In the genomic region with DNA sequence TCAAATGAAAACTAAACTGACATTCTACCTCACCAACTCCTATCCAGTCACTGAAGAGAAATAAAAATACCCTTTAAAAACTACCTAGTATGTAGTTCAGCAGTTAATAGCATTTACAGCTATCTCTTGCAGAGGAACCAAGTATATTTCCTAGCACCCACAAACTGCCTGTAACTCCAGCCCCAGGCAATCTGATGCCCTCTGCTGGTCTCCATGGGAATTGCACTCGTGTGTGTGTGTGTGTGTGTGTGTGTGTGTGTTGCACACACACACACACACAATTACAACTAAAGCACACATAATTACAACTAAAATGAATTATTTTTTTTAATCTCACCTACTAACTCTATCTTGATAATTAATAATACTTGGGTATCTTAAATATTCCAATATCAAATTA, we compare ENCODE assay signal across 20 mouse cellular contexts.
DNase-seq lines count a peak whose midpoint lies in the region; ATAC-seq and TF ChIP-seq lines count a peak whose summit lies in the region.
"Had no signal": no experiment of that assay in that cellular context is flagged by ENCODE, and none has a peak within 500 bp of the region (broad histone marks: within the 10 kb centered on the region; RNA-seq: fewer than 3 reads in every experiment).

No protein-coding gene starts in this region.

- TF ChIP-seq POLR2A in testis, adult 2 months (IDR thresholded peaks at IDR 0.05; ENCODE audit: control insufficient read depth, low read depth, low read length) = no peak

- peak; percentile 29; the same call in 1 of the 2 replicates for TF ChIP-seq CTCF in intestine, postnatal 0 days (IDR thresholded peaks at IDR 0.05; ENCODE audit: low read depth)
- TF ChIP-seq CTCF in testis, adult 2 months (IDR thresholded peaks at IDR 0.05; ENCODE audit: control insufficient read depth, insufficient read depth, insufficient replicate concordance, low read depth, low read length) = peak; percentile 7; the same call in 1 of the 2 replicates
- TF ChIP-seq CTCF in liver, postnatal 0 days (IDR thresholded peaks at IDR 0.05; ENCODE audit: low read depth) = peak; percentile 38

- H3K27me3 ChIP-seq in intestine, postnatal 0 days (replicated peaks; ENCODE audit: control insufficient read depth, insufficient read depth, low read length) = no peaks in the 10 kb centered on the region
- no peaks in the 10 kb centered on the region for H3K27me3 ChIP-seq in intestine, embryonic 15.5 days (replicated peaks)
- no peaks in the 10 kb centered on the region for H3K27me3 ChIP-seq in testis, adult 2 months (ENCODE audit: control insufficient read depth, insufficient read depth, low read length)
- no peaks in the 10 kb centered on the region for H3K27me3 ChIP-seq in liver, postnatal 0 days (ENCODE audit: insufficient read depth, low read length)
- H3K27me3 ChIP-seq in hindbrain, embryonic 16.5 days (replicated peaks; ENCODE audit: control insufficient read depth, insufficient read depth, low read length) = no peaks in the 10 kb centered on the region
- H3K27me3 ChIP-seq: lung, embryonic 15.5 days had no signal

- H3K36me3 ChIP-seq in intestine, postnatal 0 days (ENCODE audit: control insufficient read depth, insufficient read depth) = no peaks in the 10 kb centered on the region
- no peaks in the 10 kb centered on the region for H3K36me3 ChIP-seq in intestine, embryonic 15.5 days
- H3K36me3 ChIP-seq in testis, adult 2 months (ENCODE audit: control insufficient read depth, insufficient read depth, low read length) = no peaks in the 10 kb centered on the region
- H3K36me3 ChIP-seq in liver, postnatal 0 days (replicated peaks; ENCODE audit: insufficient read depth, low read length) = no peaks in the 10 kb centered on the region
- no peaks in the 10 kb centered on the region for H3K36me3 ChIP-seq in hindbrain, embryonic 16.5 days (ENCODE audit: control insufficient read depth, insufficient read depth, low read length)
- H3K36me3 ChIP-seq: hindbrain, embryonic 10.5 days; lung, embryonic 15.5 days had no signal

- H3K9me3 ChIP-seq in intestine, postnatal 0 days (ENCODE audit: control insufficient read depth) = no peaks in the 10 kb centered on the region
- no peaks in the 10 kb centered on the region for H3K9me3 ChIP-seq in intestine, embryonic 15.5 days
- H3K9me3 ChIP-seq in liver, postnatal 0 days (ENCODE audit: low read length) = no peaks in the 10 kb centered on the region
- no peaks in the 10 kb centered on the region for H3K9me3 ChIP-seq in hindbrain, embryonic 16.5 days (ENCODE audit: control insufficient read depth, low read length)
- H3K9me3 ChIP-seq: hindbrain, embryonic 10.5 days; lung, embryonic 15.5 days had no signal

- no peak for ATAC-seq in intestine, postnatal 0 days
- ATAC-seq in intestine, embryonic 15.5 days = no peak
- ATAC-seq in liver, postnatal 0 days = no peak
- ATAC-seq in hindbrain, embryonic 16.5 days = no peak
- ATAC-seq: activated CD4-positive, CD25-positive, alpha-beta regulatory T cell, adult 4 months; forebrain, embryonic 14.5 days; inflammation-experienced regulatory T-cells, adult 6 months; midbrain, embryonic 16.5 days had no signal

- H3K27ac ChIP-seq in intestine, postnatal 0 days (ENCODE audit: low read depth, low read length) = no peak overlapping the region
- no peak overlapping the region for H3K27ac ChIP-seq in intestine, embryonic 15.5 days
- no peak overlapping the region for H3K27ac ChIP-seq in testis, adult 2 months (ENCODE audit: control insufficient read depth, insufficient read depth, low read depth, low read length)
- H3K27ac ChIP-seq in liver, postnatal 0 days (ENCODE audit: low read depth) = no peak overlapping the region
- no peak overlapping the region for H3K27ac ChIP-seq in hindbrain, embryonic 16.5 days (ENCODE audit: low read depth, low read length)
- H3K27ac ChIP-seq: hindbrain, embryonic 10.5 days; kidney, postnatal 0 days; lung, embryonic 15.5 days had no signal

- no peak for DNase-seq in testis, postnatal 14 days (ENCODE audit: low spot score)
- peak; percentile 2 for DNase-seq in NIH3T3 (ENCODE audit: low read depth)
- no peak for DNase-seq in liver, postnatal 0 days
- DNase-seq in urinary bladder, adult 18-20 months (ENCODE audit: low spot score in 2 of 2) = no peak
- DNase-seq: adrenal gland, postnatal 14 days; cerebellum, adult 2 months; heart, adult 18-20 months; right cerebral cortex, adult 18-20 months had no signal

- H3K4me1 ChIP-seq in intestine, postnatal 0 days (replicated peaks; ENCODE audit: control insufficient read depth, insufficient read depth, low read length) = no peaks in the 10 kb centered on the region
- H3K4me1 ChIP-seq in intestine, embryonic 15.5 days (replicated peaks) = no peaks in the 10 kb centered on the region
- no peaks in the 10 kb centered on the region for H3K4me1 ChIP-seq in testis, adult 2 months (ENCODE audit: control insufficient read depth, insufficient read depth, low read length)
- H3K4me1 ChIP-seq in liver, postnatal 0 days (ENCODE audit: insufficient read depth) = no peaks in the 10 kb centered on the region
- H3K4me1 ChIP-seq in hindbrain, embryonic 16.5 days (ENCODE audit: control insufficient read depth, insufficient read depth, low read depth, low read length) = no peaks in the 10 kb centered on the region
- H3K4me1 ChIP-seq: hindbrain, embryonic 10.5 days; lung, embryonic 15.5 days had no signal

- H3K4me3 ChIP-seq in intestine, postnatal 0 days (ENCODE audit: low read depth, low read length) = no peak overlapping the region
- H3K4me3 ChIP-seq in intestine, embryonic 15.5 days (replicated peaks) = no peak overlapping the region
- H3K4me3 ChIP-seq in testis, adult 2 months (ENCODE audit: control insufficient read depth, low read depth, low read length) = no peak overlapping the region
- H3K4me3 ChIP-seq in liver, postnatal 0 days (ENCODE audit: low read depth, low read length) = no peak overlapping the region
- no peak overlapping the region for H3K4me3 ChIP-seq in hindbrain, embryonic 16.5 days (ENCODE audit: low read length)
- H3K4me3 ChIP-seq: erythroblast, embryonic 14.5 days; hindbrain, embryonic 10.5 days; lung, embryonic 15.5 days had no signal

- whole genome bisulfite sequencing in intestine, postnatal 0 days = 50% methylated on average over 1 of the region's 1 CpGs
- WGBS in intestine, embryonic 15.5 days = 53% methylated on average over 1 of the region's 1 CpGs
- WGBS in liver, postnatal 0 days (ENCODE audit: insufficient replicate concordance) = 44% methylated on average over 1 of the region's 1 CpGs
- WGBS in hindbrain, embryonic 16.5 days = no CpG with 5 or more reads among the region's 1 CpGs

- TF ChIP-seq EP300 in liver, postnatal 0 days (IDR thresholded peaks at IDR 0.05; ENCODE audit: low read depth) = no peak

- no peak overlapping the region for H3K9ac ChIP-seq in intestine, postnatal 0 days (ENCODE audit: low read depth, low read length)
- H3K9ac ChIP-seq in intestine, embryonic 15.5 days = no peak overlapping the region
- no peak overlapping the region for H3K9ac ChIP-seq in liver, postnatal 0 days (replicated peaks)
- H3K9ac ChIP-seq in hindbrain, embryonic 16.5 days (ENCODE audit: low read depth, low read length) = no peak overlapping the region
- H3K9ac ChIP-seq: lung, embryonic 15.5 days had no signal

- no peak overlapping the region for H3K4me2 ChIP-seq in intestine, postnatal 0 days (replicated peaks; ENCODE audit: low read depth)
- H3K4me2 ChIP-seq in intestine, embryonic 15.5 days (replicated peaks) = no peak overlapping the region
- no peak overlapping the region for H3K4me2 ChIP-seq in liver, postnatal 0 days (ENCODE audit: low read depth, low read length)
- no peak overlapping the region for H3K4me2 ChIP-seq in hindbrain, embryonic 16.5 days (ENCODE audit: low read length)
- H3K4me2 ChIP-seq: lung, embryonic 15.5 days had no signal
